Mouse (Mus musculus) kidney, postnatal 36 days (tissue): ENCODE measurements at regions not wholly inside any gene's neighbourhood (a gene's known extent, or its start where the extent isn't known, plus 50 kb on each side); places are given as distances from the start of the nearest gene placed in this dataset.

ENCODE experiments used
- DNase-seq, 2 experiments: peaks; one replicate each; pipeline ENCODE4 v3.0.0; 2021 to 2022; ENCODE audit warnings: mixed read lengths in 2 of 2

GRCm38 (mm10) chr4:137216908-137217497 lies 60.3 kb upstream of the Wnt4 start:
- DNase-seq: no peak

DNA sequence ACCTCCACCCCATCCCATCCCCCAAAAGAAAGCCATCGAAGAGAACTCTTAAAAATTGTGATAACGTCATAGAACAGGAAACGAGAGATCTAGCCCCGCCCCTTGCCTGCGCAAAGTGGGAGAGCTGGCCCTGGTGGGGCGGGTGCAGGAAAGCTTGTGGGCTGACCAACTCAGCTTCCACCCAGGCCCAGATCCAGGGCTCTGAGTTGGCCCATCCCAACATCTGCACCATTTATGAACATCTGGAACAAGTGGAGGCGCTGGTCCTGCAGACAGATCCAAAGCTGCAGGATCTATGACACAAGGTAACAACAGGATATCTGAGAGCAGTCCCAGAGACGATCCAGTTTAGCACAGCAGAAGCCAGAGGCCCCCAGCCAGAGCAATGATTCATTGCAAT lies 62.7 kb upstream of the Wnt4 start:
- DNase-seq: no peak

DNA sequence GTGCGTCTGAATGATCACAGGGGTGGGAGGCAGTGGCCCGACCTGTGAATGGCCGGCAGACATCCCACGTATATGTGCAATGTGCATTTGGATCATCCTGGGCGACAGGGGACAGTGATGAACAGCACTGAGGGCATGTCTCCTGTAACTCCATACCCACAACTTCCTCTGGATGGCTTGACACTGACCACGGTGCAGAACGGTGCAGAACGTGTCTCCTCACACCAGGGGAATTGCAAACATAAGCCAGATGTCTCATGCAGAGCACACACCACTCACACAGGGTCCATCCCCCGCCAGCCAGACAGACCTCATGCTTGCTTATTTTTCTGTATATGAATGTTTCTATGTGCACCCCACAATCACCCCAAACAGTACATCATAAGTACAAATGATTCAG lies 64.4 kb upstream of the Wnt4 start:
- no peak for DNase-seq

GRCm38 (mm10) chr4:137212106-137212505 lies 65.2 kb upstream of the Wnt4 start:
- DNase-seq: no peak

GRCm38 (mm10) chr4:137211288-137211687 lies 66.0 kb upstream of the Wnt4 start:
- DNase-seq: no peak

DNA sequence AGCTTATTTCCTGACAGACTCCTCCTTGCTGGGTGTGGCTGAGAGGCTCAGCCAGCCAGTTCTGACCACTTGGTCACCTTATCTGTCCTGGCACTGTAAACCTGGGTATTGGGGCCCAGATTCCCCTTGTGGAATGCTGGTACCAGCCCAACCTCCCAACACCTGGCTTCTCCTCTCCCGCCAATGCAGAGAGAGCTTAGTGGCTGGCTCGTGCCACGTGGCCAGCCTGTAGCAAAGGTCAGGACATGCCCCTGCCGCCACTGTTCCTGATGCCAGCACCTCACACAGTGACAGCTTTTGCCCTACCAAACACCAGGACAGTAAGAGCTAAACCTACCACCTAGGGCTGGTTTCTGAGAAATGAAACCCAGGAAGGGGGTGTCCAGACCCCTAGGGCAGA lies 66.8 kb upstream of the Wnt4 start:
- DNase-seq: no peak

- no peak for DNase-seq
Measured at GRCm38 (mm10) chr4:137200968-137201367, 76.3 kb upstream of the Wnt4 start.

DNA sequence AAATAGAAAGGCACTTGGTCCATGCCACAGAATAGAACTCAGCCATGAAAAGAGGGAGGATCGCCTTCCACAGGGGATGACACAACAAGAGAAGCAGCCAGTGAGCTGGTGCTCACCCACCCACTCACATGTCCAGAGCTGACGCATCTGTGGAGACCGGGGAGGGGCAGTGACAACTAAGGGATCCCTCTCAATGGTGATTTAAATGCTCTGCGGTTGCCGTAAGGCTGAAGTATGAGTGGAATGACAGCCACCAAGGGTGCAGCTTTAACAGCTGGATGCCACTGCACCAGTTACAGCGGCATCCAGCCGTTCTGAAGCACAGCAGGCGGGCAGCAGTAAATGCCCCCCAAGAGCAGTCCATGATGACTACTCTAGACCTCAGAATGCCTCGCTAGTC lies 76.9 kb upstream of the Wnt4 start:
- DNase-seq: no peak

DNA sequence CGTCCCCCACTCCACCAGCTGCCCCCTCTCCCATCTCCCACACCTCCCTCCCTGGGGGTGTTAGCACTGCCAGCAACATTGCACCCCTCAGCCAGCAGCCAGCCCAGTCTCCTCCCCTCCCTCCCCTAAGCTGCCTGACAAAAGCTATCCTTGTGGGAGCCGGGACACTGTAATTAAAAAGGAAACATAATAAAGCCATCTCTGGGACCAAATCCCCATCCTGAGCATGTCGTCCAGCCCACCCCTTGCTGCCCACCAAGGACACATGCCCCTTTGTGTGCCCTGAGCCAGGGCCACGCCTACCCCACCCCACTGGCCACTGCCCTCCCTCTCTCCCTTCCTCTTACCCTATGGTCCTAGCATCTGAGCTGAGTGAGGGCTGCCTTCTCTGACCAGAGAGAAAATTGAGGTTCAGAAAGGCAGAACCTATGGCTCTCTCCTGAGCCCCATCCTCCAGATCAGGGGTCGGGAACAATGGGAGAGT lies 80.8 kb upstream of the Wnt4 start:
- DNase-seq: no peak

GRCm38 (mm10) chr4:137194106-137194505 lies 83.2 kb upstream of the Wnt4 start:
- DNase-seq: no peak

DNA sequence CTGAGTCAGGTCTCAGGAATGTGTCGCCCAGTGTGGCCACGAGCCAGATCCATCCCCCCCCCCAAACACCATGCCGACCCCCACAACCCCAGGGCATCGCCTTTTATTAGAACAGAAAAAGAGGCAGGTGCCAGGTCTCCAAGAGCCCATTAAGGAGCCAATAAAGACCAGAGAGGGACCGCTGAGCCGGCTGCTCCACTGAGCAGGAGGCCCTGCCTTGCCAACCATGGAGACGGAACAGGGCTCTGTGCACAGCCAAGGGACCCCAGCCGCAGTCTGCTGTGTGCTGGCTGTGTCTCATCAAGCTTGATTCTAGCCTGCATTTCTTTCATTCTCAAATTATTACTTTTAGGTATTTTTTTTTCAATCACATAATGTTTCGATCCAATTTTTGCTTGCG lies 86.7 kb upstream of the Wnt4 start:
- no peak for DNase-seq

DNA sequence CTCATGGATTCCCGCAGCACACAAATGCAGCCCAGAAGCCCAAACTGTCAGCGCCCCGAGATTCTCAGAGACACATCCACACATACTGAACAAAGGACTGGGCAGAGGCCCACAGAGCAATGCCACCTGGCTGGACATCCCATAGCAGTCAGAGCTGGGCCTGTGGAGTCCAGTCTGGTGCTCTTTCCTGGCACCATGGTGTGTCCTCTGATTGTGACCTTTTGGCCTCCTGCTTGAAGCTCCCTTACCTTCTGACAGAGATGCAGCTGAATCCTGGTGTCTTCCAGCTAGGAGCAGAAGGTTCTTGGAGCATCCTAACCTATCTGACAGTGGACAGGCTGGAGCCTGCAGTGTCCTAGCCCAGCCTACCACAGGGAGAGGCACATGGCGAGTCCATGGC lies 87.5 kb upstream of the Wnt4 start:
- DNase-seq: no peak

GRCm38 (mm10) chr4:137189058-137189457 lies 88.2 kb upstream of the Wnt4 start:
- peak in 1 of 2 experiments; percentile 17 for DNase-seq

- no peak for DNase-seq
Measured at GRCm38 (mm10) chr4:137187592-137187991, 89.7 kb upstream of the Wnt4 start.

GRCm38 (mm10) chr4:137187051-137187450 lies 90.2 kb upstream of the Wnt4 start:
- DNase-seq: no peak

DNA sequence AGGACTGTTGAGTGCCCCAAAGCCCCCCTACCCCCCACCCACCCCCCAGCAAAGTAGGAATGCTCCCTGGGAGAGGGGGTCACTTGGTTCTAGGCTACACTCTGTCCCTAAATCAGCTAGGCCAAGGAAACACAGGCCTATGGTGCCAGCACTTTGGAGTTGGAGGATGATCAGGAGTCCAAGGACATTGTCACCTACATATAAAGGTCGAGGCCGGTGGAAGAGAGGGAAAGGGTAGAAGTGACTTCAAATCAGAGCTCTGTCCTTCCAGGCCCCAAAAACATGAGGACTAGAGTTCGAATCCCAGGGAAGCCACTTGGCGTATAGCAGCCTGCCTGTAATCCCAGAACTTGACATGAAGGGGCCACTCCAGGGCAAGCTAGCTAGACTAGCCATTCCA lies 92.3 kb upstream of the Wnt4 start:
- no peak for DNase-seq

GRCm38 (mm10) chr4:137183181-137183850 lies 94.0 kb upstream of the Wnt4 start:
- DNase-seq: peak in 1 of 2 experiments; percentile 19

DNA sequence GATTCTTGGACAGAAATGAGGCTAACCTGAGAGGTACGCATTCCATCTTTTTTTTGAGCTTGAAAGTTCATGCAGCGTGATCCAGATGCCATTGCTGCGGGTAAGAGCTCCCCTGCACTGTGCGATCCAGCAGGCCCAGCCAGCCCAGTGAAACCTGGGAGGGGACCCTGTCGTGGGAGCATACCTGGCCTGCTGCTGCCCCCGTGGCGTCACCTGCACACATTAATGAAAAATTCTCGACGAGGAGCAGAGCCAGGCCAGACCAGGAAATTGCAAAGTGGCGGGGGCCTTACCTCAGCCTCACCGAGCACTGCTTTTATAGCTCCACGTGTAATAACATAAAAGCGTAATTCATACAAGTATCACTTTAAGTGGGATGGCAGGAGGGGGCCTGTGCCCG lies 94.7 kb upstream of the Wnt4 start:
- DNase-seq: no peak

DNA sequence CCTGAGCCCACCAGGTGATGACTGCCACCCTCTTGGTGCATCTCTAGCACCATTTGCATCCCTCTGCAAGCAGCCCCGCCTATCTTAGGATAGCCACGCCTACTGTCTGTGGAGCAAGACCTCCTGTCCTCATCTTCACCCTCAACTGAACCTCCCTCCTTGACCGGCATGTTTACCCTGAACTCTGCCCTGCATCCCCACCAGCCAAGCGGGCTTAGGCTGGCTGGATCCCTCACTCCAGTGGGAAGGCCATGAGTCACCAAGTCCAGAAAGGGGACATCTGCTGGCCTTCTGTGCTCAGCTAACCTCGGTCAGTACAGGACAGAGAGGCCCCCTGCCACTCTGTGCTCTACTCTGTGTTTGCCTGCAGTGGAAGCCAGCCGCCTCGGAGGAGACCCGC lies 96.0 kb upstream of the Wnt4 start:
- DNase-seq: no peak

GRCm38 (mm10) chr4:137180083-137180482 lies 97.2 kb upstream of the Wnt4 start:
- no peak for DNase-seq

DNA sequence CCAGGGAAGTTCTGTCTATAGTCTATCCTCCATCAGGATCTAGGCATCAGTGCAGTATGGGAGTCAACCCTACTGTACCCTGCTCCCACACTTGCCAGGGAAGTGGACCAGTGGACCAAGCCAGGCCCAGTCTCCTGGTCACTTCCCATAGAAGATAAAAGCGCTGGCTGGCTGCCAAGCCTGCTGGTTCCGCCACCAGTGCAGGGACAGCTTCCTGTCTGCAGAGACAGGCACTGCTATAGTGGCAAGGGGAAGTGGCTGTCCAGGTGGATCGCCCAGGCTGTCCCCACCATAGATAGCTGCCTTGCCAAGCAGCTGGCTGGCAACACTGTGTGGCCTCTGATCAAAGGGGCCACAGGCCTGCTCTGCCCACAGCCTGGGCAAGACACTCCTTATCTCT lies 98.5 kb upstream of the Wnt4 start:
- DNase-seq: peak; percentile 50 to 74

- DNase-seq: peak; percentile 40 to 43
Measured at GRCm38 (mm10) chr4:137164933-137165332, 112.4 kb upstream of the Wnt4 start.

GRCm38 (mm10) chr4:137164429-137164828 lies 112.9 kb upstream of the Wnt4 start:
- DNase-seq: peak; percentile 79 to 91

DNA sequence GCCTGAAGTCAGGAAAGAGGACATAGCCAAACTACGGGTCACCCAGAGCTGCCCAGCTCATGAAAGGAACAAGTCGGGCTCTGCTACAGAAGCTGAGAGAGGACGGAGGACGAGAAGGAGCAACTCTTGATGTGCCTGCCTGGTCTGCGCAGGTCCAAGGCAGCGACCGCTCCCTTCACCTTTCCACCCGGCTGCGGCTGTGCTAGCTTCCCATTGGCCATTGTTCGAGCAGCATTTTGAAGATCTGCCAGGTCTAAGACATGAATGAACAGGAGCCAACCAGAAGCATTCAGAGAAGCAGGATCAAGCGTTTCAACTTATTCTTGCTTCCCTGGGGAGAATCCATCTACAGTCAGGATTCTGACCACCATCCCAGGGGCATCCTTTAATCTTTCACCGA lies 113.3 kb upstream of the Wnt4 start:
- DNase-seq: peak; percentile 11 to 16

DNA sequence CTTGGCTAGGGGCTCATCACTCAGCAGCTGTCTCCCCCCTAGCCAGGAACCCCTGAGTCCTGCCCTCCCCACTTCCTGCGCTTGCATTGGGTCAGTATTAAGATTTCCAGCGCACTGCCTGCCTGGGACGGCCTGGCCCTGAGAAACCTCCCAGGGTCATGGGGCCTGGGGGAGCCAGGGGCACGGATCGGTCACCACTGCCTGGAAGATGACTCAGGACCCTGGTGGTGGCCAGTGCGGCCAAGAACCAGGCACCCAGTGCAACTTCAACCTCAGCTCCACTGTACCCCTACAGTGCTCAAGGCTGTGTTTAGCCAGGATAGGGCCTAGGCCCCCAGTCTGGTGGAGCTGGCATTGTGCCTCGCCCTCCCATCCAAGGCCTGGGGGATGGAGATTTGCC lies 111.9 kb upstream of the Zbtb40 start:
- no peak for DNase-seq
